Mouse (Mus musculus): ENCODE measurements around the gene 6430571L13Rik. TPM values are rescaled to one million over a fixed set of nuclear protein-coding genes. Genes with fewer than 3 reads are reported as not detected.

6430571L13Rik gene
- polyA plus RNA-seq, 1 experiment from 2014 or later = 0.14 TPM

DNA sequence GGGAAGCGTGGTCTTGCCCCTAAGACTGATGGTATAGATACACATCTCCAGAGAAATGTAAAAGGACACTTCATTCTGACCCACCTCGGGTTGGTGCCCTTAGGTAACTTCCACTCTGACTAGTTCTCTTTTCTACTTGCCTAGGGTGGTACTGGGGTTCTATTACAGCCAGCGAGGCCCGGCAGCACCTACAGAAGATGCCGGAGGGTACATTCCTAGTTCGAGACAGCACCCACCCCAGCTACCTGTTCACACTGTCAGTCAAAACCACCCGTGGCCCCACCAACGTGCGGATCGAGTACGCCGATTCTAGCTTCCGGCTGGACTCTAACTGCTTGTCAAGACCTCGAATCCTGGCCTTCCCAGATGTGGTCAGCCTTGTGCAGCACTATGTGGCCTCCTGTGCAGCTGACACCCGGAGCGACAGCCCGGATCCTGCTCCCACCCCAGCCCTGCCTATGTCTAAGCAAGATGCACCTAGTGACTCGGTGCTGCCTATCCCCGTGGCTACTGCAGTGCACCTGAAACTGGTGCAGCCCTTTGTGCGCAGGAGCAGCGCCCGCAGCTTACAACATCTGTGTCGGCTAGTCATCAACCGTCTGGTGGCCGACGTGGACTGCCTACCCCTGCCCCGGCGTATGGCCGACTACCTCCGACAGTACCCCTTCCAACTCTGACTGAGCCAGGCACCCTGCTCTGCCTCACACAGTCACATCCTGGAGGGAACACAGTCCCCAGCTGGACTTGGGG lies 40.0 kb upstream of the 6430571L13Rik start:
- ATAC-seq = no peak

DNA sequence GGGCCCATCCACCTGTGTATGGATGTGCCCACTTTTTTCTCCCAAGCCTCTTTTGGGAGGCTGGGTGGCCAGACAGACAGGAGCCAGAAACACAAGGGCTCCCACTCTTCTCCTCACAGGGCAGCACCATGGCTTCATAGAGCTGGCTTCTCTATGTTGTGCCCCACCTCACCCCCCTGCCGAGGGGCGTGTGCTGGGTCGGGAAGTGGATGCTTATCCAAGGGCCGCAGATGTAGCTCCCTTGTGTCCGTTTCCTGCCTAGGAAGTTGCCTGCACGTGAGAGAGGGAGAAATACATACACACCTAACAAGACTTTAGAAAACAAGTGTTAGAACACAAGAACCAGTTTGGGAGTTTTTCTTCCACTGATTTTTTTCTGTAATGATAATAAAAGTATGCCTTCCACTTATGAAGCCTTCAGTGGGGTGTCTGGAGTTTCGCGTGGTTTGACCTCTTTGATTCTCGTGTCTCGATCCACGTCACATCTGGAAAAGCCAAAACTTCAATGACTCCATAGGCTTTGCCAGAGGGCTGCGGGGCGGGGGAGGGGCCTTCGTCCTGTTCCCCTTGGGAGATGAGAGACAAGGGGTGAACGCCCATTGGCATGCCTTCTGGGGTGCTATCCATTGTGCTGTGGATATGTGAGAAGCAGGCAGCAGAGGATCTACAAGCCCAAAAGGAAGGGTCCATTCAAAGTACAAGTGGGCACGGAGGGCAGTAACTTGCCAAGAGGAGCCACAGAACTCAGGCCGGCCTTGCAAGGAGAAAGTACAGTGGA lies 38.7 kb upstream of the 6430571L13Rik start:
- no peak overlapping the region for H3K4me3 ChIP-seq (ENCODE audit: low read depth, low read length)
- no peak for ATAC-seq
- H3K9me3 ChIP-seq (ENCODE audit: control insufficient read depth) = no peaks in the 10 kb centered on the region
- TF ChIP-seq CTCF (IDR thresholded peaks at IDR 0.05; ENCODE audit: low read depth) = no peak
- 0 out of 2 replicates have a peak overlapping the region, but pooled peaks have one; percentile 37 for H3K27ac ChIP-seq (ENCODE audit: low read depth, low read length)
- WGBS = 81% methylated on average over 17 of the region's 17 CpGs
- peaks cover 33% of the 10 kb centered on the region for H3K36me3 ChIP-seq (ENCODE audit: control insufficient read depth, insufficient read depth)
- no peak overlapping the region for H3K9ac ChIP-seq (ENCODE audit: low read depth, low read length)
- no peaks in the 10 kb centered on the region for H3K27me3 ChIP-seq (replicated peaks; ENCODE audit: control insufficient read depth, insufficient read depth, low read length)
- no peak overlapping the region for H3K4me2 ChIP-seq (replicated peaks; ENCODE audit: low read depth)
- H3K4me1 ChIP-seq (replicated peaks; ENCODE audit: control insufficient read depth, insufficient read depth, low read length) = peaks cover 10% of the 10 kb centered on the region; the same call in 1 of the 2 replicates

More for the DNA sequence above, 40.0 kb upstream of the 6430571L13Rik start:
- H3K27ac ChIP-seq (ENCODE audit: low read depth, low read length) = no peak overlapping the region
- H3K9ac ChIP-seq (ENCODE audit: low read depth, low read length) = no peak overlapping the region
- WGBS = 92% methylated on average over 30 of the region's 30 CpGs
- H3K4me1 ChIP-seq (replicated peaks; ENCODE audit: control insufficient read depth, insufficient read depth, low read length) = peaks cover 6% of the 10 kb centered on the region; the same call in 1 of the 2 replicates
- peaks cover 33% of the 10 kb centered on the region for H3K36me3 ChIP-seq (ENCODE audit: control insufficient read depth, insufficient read depth)
- no peak for TF ChIP-seq CTCF (IDR thresholded peaks at IDR 0.05; ENCODE audit: low read depth)
- H3K4me3 ChIP-seq (ENCODE audit: low read depth, low read length) = no peak overlapping the region
- H3K27me3 ChIP-seq (replicated peaks; ENCODE audit: control insufficient read depth, insufficient read depth, low read length) = no peaks in the 10 kb centered on the region
- H3K4me2 ChIP-seq (replicated peaks; ENCODE audit: low read depth) = no peak overlapping the region
- H3K9me3 ChIP-seq (ENCODE audit: control insufficient read depth) = no peaks in the 10 kb centered on the region

DNA sequence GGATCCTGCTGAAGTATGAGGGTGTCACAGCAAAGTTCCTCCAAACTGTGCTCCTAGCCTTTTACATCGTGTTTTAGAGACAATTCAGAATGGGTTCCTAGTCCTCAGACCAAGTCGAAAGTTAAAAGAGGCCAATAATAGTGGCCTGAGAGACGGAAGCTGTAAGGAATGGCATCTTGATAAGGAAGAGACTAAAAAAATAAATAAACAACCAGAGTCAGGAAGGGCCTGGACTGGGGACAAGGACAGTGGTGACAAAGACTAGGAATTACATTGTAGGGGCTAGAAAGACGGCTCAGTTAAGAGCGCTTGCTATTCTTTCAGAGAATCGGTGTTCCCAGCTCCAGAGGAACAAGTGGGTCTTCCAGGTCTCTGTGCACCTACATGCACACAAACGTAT lies 37.8 kb upstream of the 6430571L13Rik start:
- WGBS = 52% methylated on average over 7 of the region's 7 CpGs
- no peak for ATAC-seq
- Histone ChIP-seq H3K4me2 (replicated peaks; ENCODE audit: low read depth) (no peak overlapping the region), H3K9me3 (ENCODE audit: control insufficient read depth) (no peaks in the 10 kb centered on the region), H3K9ac (ENCODE audit: low read depth, low read length) (no peak overlapping the region), H3K36me3 (ENCODE audit: control insufficient read depth, insufficient read depth) (peaks cover 33% of the 10 kb centered on the region), H3K4me1 (replicated peaks; ENCODE audit: control insufficient read depth, insufficient read depth, low read length) (peaks cover 15% of the 10 kb centered on the region; the same call in 1 of the 2 replicates), H3K27me3 (replicated peaks; ENCODE audit: control insufficient read depth, insufficient read depth, low read length) (no peaks in the 10 kb centered on the region), H3K4me3 (ENCODE audit: low read depth, low read length) (no peak overlapping the region), H3K27ac (ENCODE audit: low read depth, low read length) (0 out of 2 replicates have a peak overlapping the region, but pooled peaks have one; percentile 37)
- no peak for TF ChIP-seq CTCF (IDR thresholded peaks at IDR 0.05; ENCODE audit: low read depth)

DNA sequence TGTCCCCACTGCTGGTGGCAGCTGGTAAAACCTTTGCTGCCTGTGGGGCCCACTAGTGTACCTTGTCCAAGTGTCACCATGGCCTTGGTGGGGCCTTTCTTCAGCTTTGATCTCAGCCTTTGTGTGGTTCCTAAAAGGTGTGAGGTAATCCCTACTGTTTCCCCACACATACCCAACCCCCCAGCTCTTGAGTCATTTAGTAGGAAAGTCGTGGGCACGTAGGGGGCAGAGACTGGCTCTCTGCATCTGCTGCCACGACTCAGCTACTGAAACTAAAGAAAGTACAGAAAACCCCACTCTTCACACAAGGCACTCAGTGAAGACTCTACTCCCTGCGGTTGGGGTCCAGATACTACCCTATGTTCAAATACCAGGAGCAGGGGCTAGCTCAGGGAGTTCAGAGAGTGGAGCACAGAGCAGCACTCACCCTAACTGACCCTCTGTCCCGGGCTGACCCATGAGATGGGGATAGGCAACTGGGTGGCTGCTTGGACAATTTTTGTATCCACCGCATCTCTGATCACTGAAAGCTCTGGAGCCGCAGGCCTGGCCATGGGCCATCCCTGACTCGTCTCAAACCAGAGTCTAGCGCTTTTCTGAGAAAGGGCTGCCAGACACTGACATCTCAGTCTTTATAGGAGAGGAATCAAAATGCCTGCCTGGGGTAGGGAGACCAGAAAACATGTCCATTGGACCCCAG lies 37.1 kb upstream of the 6430571L13Rik start:
- WGBS = 74% methylated on average over 9 of the region's 9 CpGs
- no peak for ATAC-seq
- no peak overlapping the region for H3K9ac ChIP-seq (ENCODE audit: low read depth, low read length)
- H3K4me3 ChIP-seq (ENCODE audit: low read depth, low read length) = no peak overlapping the region
- peaks cover 19% of the 10 kb centered on the region; the same call in 1 of the 2 replicates for H3K4me1 ChIP-seq (replicated peaks; ENCODE audit: control insufficient read depth, insufficient read depth, low read length)
- TF ChIP-seq CTCF (IDR thresholded peaks at IDR 0.05; ENCODE audit: low read depth) = no peak
- no peak overlapping the region for H3K27ac ChIP-seq (ENCODE audit: low read depth, low read length)
- peaks cover 33% of the 10 kb centered on the region for H3K36me3 ChIP-seq (ENCODE audit: control insufficient read depth, insufficient read depth)
- no peaks in the 10 kb centered on the region for H3K27me3 ChIP-seq (replicated peaks; ENCODE audit: control insufficient read depth, insufficient read depth, low read length)
- H3K4me2 ChIP-seq (replicated peaks; ENCODE audit: low read depth) = no peak overlapping the region
- H3K9me3 ChIP-seq (ENCODE audit: control insufficient read depth) = no peaks in the 10 kb centered on the region

DNA sequence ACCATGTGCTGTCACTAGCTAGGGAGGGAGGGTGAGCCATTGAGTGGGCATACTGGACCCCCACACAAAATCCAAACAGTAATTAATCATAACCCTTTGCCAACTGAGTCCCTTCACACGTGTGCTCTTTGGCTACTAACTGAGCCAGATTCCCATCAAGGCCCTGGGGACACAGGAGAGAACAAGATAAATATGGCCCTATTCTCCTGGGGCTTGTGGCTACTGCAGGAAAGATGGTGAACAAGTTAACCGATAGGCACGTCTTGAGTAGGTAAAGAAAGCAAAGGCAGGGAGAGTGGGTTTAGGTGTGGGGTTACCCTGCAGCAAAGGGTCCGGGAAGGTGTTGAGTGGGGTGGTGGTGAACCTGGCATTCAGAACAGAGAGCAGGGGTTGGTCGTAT lies 36.5 kb upstream of the 6430571L13Rik start:
- no peak for ATAC-seq
- Histone ChIP-seq H3K4me2 (replicated peaks; ENCODE audit: low read depth) (no peak overlapping the region), H3K9ac (ENCODE audit: low read depth, low read length) (no peak overlapping the region), H3K36me3 (ENCODE audit: control insufficient read depth, insufficient read depth) (peaks cover 33% of the 10 kb centered on the region), H3K4me3 (ENCODE audit: low read depth, low read length) (no peak overlapping the region), H3K27me3 (replicated peaks; ENCODE audit: control insufficient read depth, insufficient read depth, low read length) (no peaks in the 10 kb centered on the region), H3K4me1 (replicated peaks; ENCODE audit: control insufficient read depth, insufficient read depth, low read length) (peaks cover 15% of the 10 kb centered on the region; the same call in 1 of the 2 replicates), H3K9me3 (ENCODE audit: control insufficient read depth) (no peaks in the 10 kb centered on the region), H3K27ac (ENCODE audit: low read depth, low read length) (no peak overlapping the region)
- TF ChIP-seq CTCF (IDR thresholded peaks at IDR 0.05; ENCODE audit: low read depth) = no peak
- 88% methylated on average over 5 of the region's 5 CpGs for WGBS

DNA sequence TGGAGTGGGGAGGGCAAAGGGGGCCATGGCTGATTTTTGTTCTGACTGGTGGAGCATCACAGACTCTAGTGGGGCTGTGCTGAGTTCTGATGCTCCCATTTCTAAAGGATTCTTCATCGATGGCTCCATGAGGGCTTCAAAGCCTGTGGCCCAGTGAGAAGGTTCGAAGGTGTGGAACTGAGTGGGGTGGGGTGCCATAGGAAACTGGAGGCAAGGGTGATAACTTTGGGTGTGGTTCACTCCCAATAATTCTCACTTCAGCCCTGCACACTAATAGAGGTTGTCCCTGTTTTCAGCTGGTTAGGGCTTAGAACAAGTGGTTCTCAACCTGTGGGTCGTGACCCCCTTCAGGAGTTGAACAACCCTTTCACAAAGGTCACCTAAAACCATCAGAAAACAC lies 36.0 kb upstream of the 6430571L13Rik start:
- peaks cover 33% of the 10 kb centered on the region for H3K36me3 ChIP-seq (ENCODE audit: control insufficient read depth, insufficient read depth)
- H3K4me2 ChIP-seq (replicated peaks; ENCODE audit: low read depth) = no peak overlapping the region
- TF ChIP-seq CTCF (IDR thresholded peaks at IDR 0.05; ENCODE audit: low read depth) = no peak
- no peak overlapping the region for H3K4me3 ChIP-seq (ENCODE audit: low read depth, low read length)
- peaks cover 14% of the 10 kb centered on the region; the same call in 1 of the 2 replicates for H3K4me1 ChIP-seq (replicated peaks; ENCODE audit: control insufficient read depth, insufficient read depth, low read length)
- ATAC-seq = no peak
- H3K27me3 ChIP-seq (replicated peaks; ENCODE audit: control insufficient read depth, insufficient read depth, low read length) = no peaks in the 10 kb centered on the region
- no peaks in the 10 kb centered on the region for H3K9me3 ChIP-seq (ENCODE audit: control insufficient read depth)
- H3K27ac ChIP-seq (ENCODE audit: low read depth, low read length) = no peak overlapping the region
- no peak overlapping the region for H3K9ac ChIP-seq (ENCODE audit: low read depth, low read length)
- WGBS = 64% methylated on average over 3 of the region's 3 CpGs

All from intestine, postnatal 0 days (tissue).